ENCODE assay signal across 17 mouse cellular contexts in the genomic region with DNA sequence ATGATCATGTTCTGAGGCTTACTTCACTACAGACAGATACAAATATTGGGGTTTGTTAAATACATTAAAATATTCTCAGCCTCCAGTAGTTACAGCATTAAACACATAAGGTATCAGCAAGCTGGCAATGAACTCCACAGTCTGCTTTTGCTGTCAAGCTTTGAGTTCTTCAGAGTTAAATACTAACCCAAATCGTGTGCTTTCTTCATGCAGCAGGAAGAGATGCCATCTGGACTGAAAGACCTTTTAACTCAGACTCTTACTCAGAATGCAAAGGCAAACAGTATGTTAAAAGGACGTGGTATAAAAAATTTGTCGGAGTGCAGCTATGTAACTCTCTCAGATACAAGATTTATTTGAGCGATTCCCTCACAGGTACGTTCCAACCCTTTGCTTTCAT.
"Had no signal": no experiment of that assay in that cellular context is flagged by ENCODE, and none has a peak within 500 bp of the region (broad histone marks: within the 10 kb centered on the region; RNA-seq: fewer than 3 reads in every experiment).

No protein-coding gene starts in this region.

- DNase-seq: lung, adult 18-20 months; lung, embryonic 14.5 days; lung, postnatal 10 days; lung, postnatal 4 days; retina, postnatal 1 day; right cerebral cortex, adult 18-20 months; right cerebral cortex, postnatal 25 days; right cerebral cortex, postnatal 4 days; spleen, adult 18-20 months; thymus, adult 2 months; thymus, postnatal 36 days had no signal

- H3K4me1 ChIP-seq: midbrain, embryonic 10.5 days; midbrain, embryonic 13.5 days; neural tube, embryonic 13.5 days; neural tube, embryonic 15.5 days had no signal

- ATAC-seq: midbrain, embryonic 13.5 days; midbrain, embryonic 16.5 days had no signal

- H3K9ac ChIP-seq: lung, embryonic 14.5 days; midbrain, embryonic 13.5 days; neural tube, embryonic 13.5 days; neural tube, embryonic 15.5 days had no signal

- H3K9me3 ChIP-seq: midbrain, embryonic 10.5 days; midbrain, embryonic 13.5 days; neural tube, embryonic 13.5 days; neural tube, embryonic 15.5 days had no signal

- H3K4me3 ChIP-seq: midbrain, embryonic 10.5 days; midbrain, embryonic 13.5 days; myocyte; neural tube, embryonic 13.5 days; neural tube, embryonic 15.5 days had no signal

- H3K27ac ChIP-seq: midbrain, embryonic 10.5 days; midbrain, embryonic 13.5 days; neural tube, embryonic 13.5 days; neural tube, embryonic 15.5 days had no signal

- H3K4me2 ChIP-seq: lung, embryonic 14.5 days; midbrain, embryonic 13.5 days; neural tube, embryonic 13.5 days; neural tube, embryonic 15.5 days had no signal

- H3K27me3 ChIP-seq: midbrain, embryonic 13.5 days; neural tube, embryonic 13.5 days; neural tube, embryonic 15.5 days had no signal
